Mouse (Mus musculus): Measurements from ENCODE around the gene Slc25a20.

DNA sequence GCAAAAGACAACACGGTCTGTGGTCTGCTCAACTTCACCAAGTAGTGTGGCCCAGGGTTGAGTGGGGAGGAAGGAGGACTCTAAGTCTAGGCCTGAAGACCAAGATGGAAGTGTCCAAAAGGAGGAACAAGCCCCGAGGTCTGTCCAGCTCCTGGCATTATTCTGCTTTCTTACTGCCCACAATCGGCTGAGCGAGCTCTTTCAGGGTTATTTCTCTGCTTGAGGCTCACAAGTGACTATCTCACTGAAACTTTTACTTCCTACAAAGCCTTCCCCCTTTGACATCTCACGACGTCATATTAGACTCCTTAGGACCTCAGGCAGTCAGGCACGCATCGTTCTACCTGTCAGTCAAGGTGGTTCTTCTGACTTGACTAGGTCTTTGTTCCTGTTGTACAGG, 29.5 kb downstream of the Slc25a20 start:
- TF ChIP-seq CTCF (IDR thresholded peaks at IDR 0.05; ENCODE audit: borderline replicate concordance, insufficient read depth, low read depth, low read length) (no peak), POLR2A (IDR thresholded peaks at IDR 0.05; ENCODE audit: borderline replicate concordance, insufficient read depth, low read length) (no peak)

Data from cerebellum, adult 2 months (tissue).